Mouse (Mus musculus) left cerebral cortex, postnatal 36 days (tissue): ENCODE data around the gene Prkcq. TPM values are rescaled to one million over a fixed set of nuclear protein-coding genes. Genes with fewer than 3 reads are reported as not detected.

Source experiments
- DNase-seq, 2 experiments: peaks; one replicate each; pipeline ENCODE4 v3.0.0; 2021 to 2022; ENCODE audit warnings: low spot score in 2 of 2, mixed read lengths in 1 of 2
- intact Hi-C: fragments of 180-260 bp; cut with DNase I; formaldehyde crosslinking; loops from one replicate; pipeline ENCODE4 v1.15.1; 2025
- total RNA-seq, 2 experiments: library from RNA; stranded (reverse); gene quantifications; 2 replicates each; pipeline ENCODE4 v1.2.3; 2021

Gene Prkcq
- total RNA-seq, 2 experiments from 2014 or later, result 8.1 to 9.5 TPM

DNA sequence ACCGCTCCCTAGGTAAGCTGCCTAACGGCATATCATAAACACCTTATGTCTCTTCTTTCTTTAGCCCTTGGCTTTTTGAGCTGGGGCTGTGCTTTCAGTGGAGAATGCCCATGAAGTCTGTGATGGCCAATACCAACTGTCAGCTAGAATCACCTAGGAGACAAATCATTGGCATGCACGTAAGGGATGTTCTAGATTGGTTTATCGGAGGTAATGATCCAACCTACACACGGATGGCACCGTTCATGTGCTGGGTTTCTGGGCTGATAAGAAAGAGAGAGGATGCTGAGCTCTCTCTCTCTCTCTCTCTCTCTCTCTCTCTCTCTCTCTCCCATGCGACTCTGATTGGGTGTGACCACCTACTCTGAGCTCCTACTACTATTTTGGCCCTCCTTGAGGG is 10.2 kb downstream of the Prkcq start:
- intact Hi-C loops, result no loop called here
- DNase-seq, result no peak

DNA sequence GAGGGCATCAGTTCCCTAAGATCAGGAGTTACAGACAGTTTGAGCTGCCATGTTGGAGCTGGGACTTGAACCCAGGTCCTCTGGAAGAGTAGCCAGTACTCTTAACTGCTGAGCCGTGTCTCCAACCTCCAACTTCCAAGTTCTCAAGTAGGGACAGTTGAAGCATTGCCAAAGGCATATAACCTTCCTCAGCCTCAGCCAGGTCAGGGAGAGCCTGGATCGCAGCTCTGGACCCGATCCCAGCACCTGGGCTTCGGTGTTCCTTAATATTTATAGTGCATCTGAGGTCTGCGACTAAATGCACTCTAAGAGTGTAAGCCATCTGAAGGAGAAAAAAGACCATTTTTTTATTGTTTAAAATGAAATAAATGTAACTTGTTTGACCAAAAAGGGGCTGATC is 12.1 kb downstream of the Prkcq start:
- intact Hi-C loops, result no loop called here
- DNase-seq, result no peak

DNA sequence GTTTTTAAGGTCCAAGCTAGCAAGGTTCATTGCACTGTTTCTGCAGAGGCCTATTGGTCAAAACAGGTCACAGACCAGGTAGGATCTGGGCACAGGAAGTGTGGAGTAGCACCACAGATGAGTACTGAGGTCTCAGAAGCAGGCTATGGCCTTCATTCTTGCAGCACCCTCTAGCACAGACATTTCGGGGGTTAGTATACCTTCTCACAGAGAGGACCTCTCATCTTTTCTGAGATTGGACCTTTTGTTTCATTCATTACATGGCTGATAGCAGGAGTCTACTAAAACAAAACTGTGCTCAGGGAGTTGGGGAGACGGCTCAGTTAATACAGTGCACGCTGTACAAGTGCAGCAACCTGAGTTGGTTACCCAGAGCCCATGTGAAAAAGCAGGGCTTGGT is 14.7 kb downstream of the Prkcq start:
- intact Hi-C loops, result no loop called here
- DNase-seq, result no peak

DNA sequence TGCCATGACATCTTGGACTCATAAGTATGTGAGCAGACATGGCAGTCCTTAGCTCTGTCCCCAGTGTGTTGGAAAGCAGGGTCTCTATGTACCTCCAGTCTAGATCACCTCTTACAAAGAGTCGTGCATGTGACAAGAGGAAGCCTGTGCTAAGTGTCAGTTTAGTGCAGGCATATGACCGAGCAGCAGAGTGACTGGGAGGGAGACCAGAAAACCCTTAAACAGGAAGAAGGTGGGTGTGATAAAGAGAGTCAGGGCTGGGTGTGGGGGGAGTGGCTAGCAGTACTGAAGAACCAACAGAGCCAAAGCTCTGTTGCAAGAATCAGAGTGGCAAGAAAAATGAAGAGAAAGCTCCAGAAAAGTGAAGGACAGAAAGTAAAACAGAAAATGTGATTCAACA is 15.3 kb downstream of the Prkcq start:
- intact Hi-C loops, result no loop called here
- DNase-seq, result no peak

DNA sequence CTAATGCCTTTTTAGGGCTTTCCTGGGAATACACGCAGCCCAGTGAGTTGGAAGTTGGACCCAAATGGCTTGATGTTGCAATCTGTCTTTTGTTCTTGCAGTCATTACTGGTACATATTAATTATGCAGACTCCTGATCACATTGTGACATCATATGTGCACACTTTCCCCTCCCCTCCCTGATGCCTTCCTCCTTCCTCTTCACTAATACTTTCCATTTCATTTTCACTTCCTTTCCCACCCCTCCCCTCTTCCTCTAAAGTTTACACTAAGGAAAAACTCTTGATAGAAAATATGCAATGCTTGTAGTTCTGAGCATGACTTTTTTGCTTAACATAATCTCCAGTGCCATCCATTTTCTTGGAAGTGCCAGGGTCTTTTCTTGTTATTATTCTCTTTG is 16.4 kb downstream of the Prkcq start:
- intact Hi-C loops, result no loop called here
- no peak for DNase-seq

DNA sequence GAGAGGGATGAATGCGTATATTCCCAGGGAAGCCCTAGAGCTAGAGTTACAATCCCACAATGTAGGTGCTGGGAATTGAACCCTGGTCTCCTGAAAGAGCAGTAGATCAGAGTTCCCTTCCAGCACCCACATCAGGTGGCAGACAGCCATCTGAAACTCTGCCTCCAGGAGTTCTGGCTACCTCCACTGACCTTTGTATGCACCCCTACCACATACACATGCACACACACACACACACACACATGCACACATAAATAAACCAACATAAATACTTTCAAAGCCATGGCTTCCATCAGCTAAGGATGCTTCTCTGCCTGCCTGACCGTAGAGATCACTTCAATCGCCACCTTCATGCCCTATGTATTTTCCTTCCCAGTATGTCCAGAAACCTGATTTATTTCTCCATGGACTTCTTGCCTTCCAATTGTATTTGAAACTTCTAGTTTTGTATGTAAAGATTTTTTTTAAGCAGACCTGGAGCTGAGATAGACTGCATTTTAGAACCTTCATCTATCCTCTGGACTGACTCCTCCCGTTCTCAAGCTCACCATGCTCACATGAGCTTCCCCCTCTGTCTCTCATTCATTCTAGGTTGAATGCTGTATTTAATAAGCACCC is 17.4 kb downstream of the Prkcq start:
- intact Hi-C loops, result no loop called here

DNA sequence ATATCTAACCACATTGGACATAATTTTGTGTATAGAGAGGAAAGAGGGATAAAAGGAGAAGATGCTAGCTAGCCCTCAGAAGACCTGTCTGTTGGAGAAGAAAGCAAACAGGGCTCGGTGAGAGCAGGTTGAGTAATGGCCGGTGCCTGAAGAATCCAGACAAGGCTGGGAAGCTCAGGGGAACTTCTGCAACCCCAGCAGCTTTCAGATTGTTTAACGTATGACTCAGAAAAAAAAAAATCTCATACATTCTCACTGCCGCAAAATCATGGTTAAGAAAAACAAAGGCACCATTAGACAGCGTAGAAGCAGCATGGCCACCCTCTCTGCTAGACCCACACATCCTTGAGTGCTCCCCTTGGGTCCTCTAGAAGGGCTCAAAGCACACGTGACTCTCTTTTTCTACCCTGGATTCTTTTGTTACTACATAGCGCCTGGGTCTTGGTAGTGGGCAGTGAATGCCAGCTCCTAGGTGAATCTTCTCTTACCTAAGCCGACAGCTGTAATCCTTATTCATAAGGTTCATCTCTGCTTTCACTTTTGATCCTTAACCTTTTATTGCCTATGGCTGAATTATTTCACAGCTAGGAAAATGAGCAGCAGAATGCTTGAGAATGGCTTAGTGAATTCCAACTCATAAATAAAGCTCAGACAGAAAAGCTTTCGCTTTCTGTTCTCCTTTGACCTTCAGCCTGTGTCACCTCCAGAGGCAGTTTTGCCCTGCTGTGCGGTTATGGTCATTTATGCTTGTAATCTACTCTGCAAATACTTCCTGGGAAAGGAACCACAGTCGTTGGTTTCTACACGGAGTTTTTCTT is 20.6 kb downstream of the Prkcq start:
- intact Hi-C loops, result no loop called here
- no peak for DNase-seq

More for the DNA sequence above, 17.4 kb downstream of the Prkcq start:
- no peak for DNase-seq

DNA sequence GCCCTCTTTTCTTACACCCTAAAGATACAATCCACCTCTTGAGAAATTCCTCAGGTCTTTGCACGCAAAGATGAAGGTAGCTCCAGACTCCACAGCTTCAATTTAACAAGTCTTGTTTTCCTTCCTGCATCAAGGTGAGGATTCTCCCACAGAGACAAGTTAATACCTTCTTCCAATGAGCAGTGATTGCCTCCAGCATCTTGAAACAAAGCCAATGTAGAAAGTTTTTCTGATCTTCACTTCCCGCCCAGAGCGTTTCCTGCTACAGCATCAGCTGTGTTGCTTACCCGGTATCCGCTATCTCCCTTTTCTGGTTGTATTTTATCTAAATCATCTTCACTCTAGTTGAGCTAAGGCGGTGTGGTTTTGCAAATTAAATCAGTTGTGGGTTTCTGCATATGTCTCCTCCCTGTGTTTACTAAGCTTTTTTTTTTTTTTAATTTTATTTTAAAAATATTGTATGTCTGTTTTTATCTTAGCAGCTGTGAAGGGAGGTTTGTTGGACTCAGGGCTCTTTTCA is 21.3 kb downstream of the Prkcq start:
- intact Hi-C loops, result no loop called here
- no peak for DNase-seq

DNA sequence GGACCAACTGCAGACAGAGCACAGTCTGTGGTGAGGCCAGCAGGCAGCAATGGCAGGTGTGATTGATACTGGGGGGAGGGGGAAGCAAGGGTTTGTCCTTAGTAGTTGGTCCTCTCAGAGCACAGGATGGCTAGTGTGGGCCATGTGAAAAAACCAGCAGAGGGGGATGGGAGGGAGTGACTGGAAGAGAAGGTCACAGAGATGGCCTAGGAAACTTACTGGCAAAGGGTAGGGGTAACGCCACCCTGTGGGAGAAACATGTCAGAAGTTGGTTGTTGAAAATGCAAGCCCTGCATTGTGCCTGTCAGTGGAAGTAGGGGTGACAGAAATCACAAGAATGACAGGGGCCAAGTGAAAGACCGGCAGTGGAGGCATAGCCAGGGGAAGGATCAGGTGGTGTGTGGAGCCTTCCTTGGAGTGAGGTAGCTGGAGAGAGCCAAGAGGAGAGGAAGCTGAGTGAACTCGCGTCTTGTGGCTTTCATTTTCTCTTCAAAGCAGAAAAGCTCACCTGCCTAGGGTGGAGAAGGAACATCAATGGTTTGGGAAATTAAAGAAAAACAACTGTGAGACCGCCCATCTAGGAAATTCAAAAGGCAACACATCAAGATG is 22.9 kb downstream of the Prkcq start:
- intact Hi-C loops, result no loop called here
- DNase-seq, result no peak

DNA sequence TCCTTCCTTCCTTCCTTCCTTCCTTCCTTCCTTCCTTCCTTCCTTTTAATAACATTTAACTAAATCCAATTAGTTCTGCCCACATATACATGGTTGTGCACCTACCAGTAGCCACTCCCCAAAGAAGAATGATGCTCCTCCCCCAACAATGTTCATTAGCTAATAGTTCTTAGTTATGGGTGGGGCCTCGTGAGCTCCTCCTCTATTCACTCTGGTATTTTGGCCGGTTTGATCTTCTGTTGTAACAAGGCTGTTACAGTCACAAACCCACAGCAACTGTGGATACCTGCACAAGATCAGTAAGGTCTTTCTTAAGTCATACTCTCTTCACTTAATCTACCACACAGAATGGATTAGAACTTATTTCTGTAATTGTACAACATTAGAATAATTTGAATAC is 24.2 kb downstream of the Prkcq start:
- intact Hi-C loops, result no loop called here
- DNase-seq, result no peak

DNA sequence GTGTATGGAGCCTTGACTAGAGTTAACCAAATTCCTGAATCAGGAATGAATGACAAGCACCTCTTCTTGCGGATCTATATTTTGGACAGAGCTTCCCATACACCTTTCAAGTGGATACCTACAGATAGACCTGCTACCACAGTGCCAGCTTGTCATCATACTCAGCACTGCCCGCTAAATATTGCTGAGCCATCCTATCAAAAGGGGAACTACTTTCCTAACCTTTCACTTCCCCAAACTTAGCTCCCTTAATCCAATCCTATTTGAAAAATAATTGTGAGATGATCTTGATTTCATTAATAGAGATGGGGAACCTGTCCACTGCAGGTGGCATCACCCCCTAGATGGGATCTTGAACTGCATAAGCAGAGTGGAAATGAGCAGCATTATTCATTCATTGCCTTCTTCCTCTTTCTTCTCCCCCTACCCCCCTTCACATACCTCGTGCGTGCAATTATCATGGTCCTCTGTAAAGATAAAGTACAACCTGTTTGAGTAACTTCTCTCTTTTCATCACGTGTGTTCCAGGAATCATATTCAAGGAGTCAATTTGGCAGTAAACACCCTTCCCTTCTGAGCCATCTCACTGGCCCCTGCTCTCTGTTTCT is 25.1 kb downstream of the Prkcq start:
- intact Hi-C loops, result no loop called here
- no peak for DNase-seq

DNA sequence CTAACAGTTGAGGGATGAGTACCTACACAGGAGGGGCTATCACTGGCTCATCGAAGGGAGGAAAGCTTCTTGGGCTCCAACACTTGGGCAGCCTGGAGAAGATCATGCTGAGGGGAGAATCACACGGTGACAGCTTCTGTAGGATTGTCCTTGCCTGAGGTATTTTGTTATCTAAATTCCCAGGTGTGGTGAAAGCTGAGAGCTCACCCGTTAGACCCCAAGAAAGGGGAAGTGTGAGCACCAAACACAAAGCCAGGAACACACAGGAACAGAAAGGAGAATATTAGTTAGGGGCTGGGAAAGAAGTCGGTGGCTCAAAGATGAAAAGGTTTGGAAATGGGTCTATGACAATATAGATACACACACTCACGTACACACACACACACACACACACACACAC is 27.7 kb downstream of the Prkcq start:
- no peak for DNase-seq
- intact Hi-C loops, result no loop called here

DNA sequence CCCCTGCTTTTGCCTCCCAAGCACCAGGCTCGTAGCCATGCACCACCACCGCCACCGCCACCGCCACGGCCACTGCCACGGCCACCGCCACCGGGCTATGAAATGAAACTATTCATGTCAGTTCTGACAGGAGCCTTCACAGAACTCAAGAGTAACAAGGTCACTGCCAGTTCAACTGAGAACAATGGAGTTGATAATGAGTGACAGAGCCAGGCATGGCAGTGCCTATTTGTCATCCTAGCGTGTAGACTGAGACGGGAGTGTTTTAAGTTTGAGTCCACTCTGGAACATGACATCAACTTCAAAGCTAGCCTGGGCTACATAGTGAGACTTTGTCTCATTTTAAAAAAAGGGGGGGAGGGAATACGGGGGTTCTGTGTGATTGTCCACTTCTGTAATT is 30.9 kb downstream of the Prkcq start:
- no peak for DNase-seq
- intact Hi-C loops, result no loop called here

DNA sequence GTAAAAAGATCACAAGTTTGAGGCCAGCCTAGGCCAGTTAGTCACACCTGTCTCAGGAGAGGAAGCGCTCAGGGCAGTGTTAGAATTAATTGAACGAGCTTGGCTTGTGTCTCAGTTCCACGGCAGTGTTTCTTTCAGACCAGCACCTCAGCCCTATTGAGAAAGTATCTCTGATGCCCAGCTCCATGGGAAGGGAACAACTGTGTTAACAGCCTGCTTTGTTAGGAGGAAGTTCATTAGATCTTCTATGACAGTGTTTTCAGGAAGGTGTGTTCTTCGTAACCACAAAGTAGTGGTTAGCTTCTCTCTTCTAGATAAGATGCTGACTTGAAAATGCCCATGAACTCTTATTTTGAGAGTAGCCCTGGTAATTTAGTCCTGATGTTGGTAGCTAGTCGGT is 31.4 kb downstream of the Prkcq start:
- no peak for DNase-seq
- intact Hi-C loops, result no loop called here

DNA sequence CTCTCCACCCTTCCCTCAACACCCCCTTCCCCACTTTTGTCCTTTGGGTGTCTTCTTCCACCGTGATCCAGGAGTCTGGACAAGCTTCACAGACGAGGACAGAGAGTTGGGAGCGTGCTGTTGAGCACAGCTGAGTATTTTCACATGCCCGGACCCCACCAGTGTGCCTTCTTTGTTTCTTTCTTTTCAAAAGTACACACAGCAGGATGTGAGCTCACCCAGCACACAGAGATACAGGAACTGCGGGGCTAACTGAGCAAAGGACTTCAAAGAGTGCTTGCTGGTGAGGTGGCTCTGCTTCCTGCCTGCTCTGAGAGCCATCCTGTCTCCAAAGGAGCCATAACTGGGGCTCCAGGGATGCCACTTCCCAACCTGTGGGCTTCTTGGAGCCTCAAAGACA is 32.3 kb downstream of the Prkcq start:
- intact Hi-C loops, result no loop called here
- DNase-seq, result no peak

DNA sequence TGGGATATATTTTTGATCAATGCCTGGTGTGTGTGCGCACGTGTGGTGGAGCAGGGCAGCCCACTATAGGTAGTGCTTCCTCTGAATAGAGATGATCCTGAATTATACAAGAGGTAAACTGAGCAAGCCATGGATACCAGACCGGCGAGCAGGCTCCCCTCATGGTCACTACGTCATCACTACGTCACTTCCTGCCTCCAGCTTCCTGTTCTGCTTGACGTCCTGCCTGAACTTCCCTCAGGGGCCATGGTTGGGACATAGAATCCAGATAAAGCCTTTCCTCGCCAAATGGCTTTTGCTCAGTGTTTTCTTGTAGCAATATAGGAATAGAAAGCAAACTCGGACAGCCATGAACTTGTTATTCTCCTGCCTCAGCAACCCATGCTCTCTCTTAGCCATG is 33.1 kb downstream of the Prkcq start:
- no peak for DNase-seq
- intact Hi-C loops, result no loop called here

DNA sequence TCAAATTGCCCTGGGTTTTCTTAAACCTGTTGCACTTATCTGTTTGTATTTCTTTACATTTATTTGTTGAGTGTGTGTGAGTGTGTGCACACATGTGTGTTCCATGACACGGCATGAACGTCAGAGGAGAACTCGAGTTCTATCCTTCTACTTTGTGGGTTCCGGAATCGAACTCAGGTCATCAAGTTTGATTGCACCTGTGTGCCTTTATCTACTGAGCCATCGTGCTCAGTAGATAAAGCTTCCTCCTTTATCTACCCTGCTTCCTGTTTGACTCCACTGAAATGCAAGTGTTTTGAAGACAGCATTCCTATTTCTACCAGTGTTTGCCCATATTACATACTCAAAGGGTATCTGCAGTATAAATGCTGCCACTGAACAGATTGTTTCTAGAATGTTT is 33.8 kb downstream of the Prkcq start:
- DNase-seq, result no peak
- intact Hi-C loops, result no loop called here

DNA sequence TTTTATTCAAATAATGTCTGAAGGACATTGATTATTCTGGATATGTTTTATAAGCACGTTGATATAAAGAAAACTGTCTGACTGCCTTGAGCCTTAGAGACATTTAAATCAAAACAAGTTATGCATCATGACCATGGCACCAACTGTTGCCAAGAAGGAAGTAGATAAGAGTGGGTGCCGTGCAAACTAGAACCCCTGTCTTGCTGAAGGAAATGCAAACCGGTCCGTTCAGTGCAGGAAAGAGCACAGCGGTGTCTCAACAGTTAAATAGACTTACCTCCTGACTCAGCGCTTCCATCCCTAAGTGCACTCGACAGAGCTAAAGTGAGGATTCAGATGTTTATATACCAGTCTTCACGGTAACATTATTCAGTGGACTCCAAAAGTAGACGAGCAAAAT is 36.4 kb downstream of the Prkcq start:
- intact Hi-C loops, result no loop called here
- no peak for DNase-seq

DNA sequence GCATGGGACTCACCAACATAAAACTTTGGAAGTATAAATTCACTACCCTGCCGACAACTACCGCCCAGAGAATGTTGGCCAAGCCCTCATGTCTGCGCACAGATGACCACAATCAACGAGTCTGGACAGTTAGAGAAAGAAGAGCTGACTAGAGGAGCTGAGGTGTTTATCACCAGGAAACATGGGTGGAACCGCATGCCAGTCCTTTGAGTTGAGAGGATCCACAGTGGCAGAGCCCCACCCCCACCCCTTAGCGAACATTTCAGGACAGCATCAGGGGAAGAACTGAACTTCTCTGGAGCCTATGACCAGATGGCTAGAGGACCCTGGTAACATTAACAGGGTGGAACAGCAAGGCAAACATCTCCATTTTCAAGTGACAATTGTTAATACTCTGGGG is 37.4 kb downstream of the Prkcq start:
- DNase-seq, result no peak
- intact Hi-C loops, result no loop called here

DNA sequence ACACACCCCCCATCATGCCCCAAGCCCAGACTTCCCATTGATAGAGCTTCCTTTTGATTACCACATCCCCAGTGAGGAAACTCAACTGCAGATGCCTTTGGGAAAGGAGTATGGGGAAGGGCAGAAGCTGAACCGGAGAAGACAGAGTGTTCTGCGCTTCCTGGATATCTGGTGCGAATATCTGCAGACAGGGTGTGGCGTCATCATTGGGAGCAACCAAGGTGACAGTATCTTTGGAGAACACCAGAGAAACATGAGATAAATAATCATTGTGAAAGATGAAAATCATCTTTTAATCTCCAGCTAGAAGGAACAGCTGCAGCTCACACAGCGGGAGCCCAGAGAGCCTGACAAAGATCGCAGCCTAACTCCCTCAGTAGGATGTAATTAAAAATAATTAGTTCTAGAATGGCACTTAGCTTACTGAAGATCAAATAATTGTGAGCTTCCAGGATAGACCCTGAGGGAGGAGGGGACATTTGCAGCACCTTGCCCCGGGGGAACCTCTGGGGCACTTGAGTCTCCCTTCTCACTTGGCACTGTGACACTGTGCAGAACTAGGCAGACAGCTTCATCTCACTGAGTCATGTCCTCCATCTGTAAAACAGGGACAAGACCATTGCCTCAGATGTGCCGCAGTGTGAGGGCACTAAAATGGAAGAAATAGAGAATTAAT is 38.5 kb downstream of the Prkcq start:
- DNase-seq, result no peak
- intact Hi-C loops, result no loop called here
